ENCODE assay signal across 11 mouse cellular contexts in genomic region chr7:124383489-124383888, GRCm38 (mm10).
DNase-seq lines count a peak whose midpoint lies in the region; ATAC-seq and TF ChIP-seq lines count a peak whose summit lies in the region.
"Had no signal": no experiment of that assay in that cellular context is flagged by ENCODE, and none has a peak within 500 bp of the region (broad histone marks: within the 10 kb centered on the region; RNA-seq: fewer than 3 reads in every experiment).

No protein-coding gene starts in this region.

- no peak overlapping the region for H3K9ac ChIP-seq in lung, embryonic 14.5 days

- H3K9me3 ChIP-seq in lung, embryonic 14.5 days (ENCODE audit: low read depth, low read length): no peaks in the 10 kb centered on the region

- no peaks in the 10 kb centered on the region for H3K36me3 ChIP-seq in lung, embryonic 14.5 days (ENCODE audit: insufficient read depth)

- no peaks in the 10 kb centered on the region for H3K4me1 ChIP-seq in lung, embryonic 14.5 days (ENCODE audit: insufficient read depth)

- no peak for ATAC-seq in lung, embryonic 14.5 days (ENCODE audit: insufficient read depth)

- no peak overlapping the region for H3K4me3 ChIP-seq in gastrocnemius, adult 2 months
- no peak overlapping the region for H3K4me3 ChIP-seq in lung, embryonic 14.5 days (ENCODE audit: low read depth, low read length)

- 27% methylated on average over 4 of the region's 4 CpGs for WGBS in lung, embryonic 14.5 days

- no peak for DNase-seq in gastrocnemius, adult 2 months
- DNase-seq in gastrocnemius, adult 18-20 months (ENCODE audit: low spot score): no peak
- DNase-seq in lung, embryonic 14.5 days: peak; percentile 55
- no peak for DNase-seq in lung, postnatal 14 days
- peak; percentile 40 to 68 for DNase-seq in cerebellum, postnatal 14 days
- DNase-seq in mesoderm, embryonic 11.5 days (ENCODE audit: low read depth, low spot score): peak; percentile 52
- DNase-seq in thymus, adult 18-20 months: no peak
- no peak for DNase-seq in c-Kit-positive CD71-positive TER-119-positive erythroid progenitor cells, embryonic 14.5 days (ENCODE audit: low spot score)
- DNase-seq: kidney, postnatal 10 days; right cerebral cortex, postnatal 14 days had no signal

- no peaks in the 10 kb centered on the region for H3K27me3 ChIP-seq in lung, embryonic 14.5 days (ENCODE audit: insufficient read depth, low read length)

- H3K4me2 ChIP-seq in lung, embryonic 14.5 days: no peak overlapping the region

- TF ChIP-seq CTCF in gastrocnemius, adult 2 months (IDR thresholded peaks at IDR 0.05): peak; percentile 47
- TF ChIP-seq CTCF in lung, embryonic 14.5 days (IDR thresholded peaks at IDR 0.05; ENCODE audit: low read depth): peak; percentile 54

- intact Hi-C loops in gastrocnemius, adult 2 months (cut with DNase I): loop anchor here (10.0 kb wide), 1 partner anchor 1011 kb away; no protein-coding TSS in a partner anchor

- H3K27ac ChIP-seq in gastrocnemius, adult 2 months: no peak overlapping the region
- no peak overlapping the region for H3K27ac ChIP-seq in lung, embryonic 14.5 days (ENCODE audit: low read depth)
- H3K27ac ChIP-seq: macrophage had no signal

Comparison
In these comparisons a context has a peak if more than half of its experiments do, and no peak if none do; other contexts are left out.
1. DNase-seq: peak in lung, embryonic 14.5 days (single experiment), cerebellum, postnatal 14 days (2 of 2) and mesoderm, embryonic 11.5 days (single experiment); none in gastrocnemius, adult 2 months (single experiment), gastrocnemius, adult 18-20 months (single experiment), lung, postnatal 14 days (single experiment), thymus, adult 18-20 months (0 of 2) and c-Kit-positive CD71-positive TER-119-positive erythroid progenitor cells, embryonic 14.5 days (single experiment).